Mouse (Mus musculus) lung, adult 10 weeks (tissue): ENCODE measurements around the gene M1ap. TPM values are rescaled to one million over a fixed set of nuclear protein-coding genes. Genes with fewer than 3 reads are reported as not detected.

ENCODE experiments used
- polyA plus RNA-seq: library from polyadenylated mRNA; stranded (reverse); fragments of 350-450 nt; fragmentation: Illumina TruSeq; extraction: RNeasy Lipid Tissue Mini Kit (QIAGEN cat#74804); gene quantifications from one replicate; pipeline ENCODE4 v1.2.3, GENCODE M21; 2014; ENCODE audit warnings: low read depth, low replicate concordance; ENCODE audit not compliant: insufficient read depth

M1ap gene
- 2.0 TPM for polyA plus RNA-seq

DNA sequence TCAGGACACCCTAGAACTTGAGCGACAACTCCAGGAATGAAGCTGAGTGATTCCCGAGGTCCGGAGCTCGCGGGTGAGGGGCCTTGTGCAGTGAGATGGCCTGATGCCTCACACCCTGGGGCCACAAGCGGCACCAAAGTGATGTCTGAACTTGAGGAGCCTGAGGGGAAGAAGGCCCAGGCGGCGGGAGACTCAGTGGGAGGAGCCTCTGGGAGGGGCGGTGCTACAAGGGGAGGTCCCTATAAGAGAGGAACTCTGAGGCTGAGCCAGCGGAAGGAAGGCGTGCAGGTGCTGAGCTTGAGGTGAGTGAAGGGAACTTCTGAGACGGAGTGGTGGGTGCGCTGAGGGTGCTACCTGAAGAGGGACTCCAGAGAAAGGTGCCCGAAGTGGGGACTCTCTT is at the start of gene M1ap:
Gene M1ap, plus strand, starts transcription at position 252 of the 400 bp plus-strand sequence.

DNA sequence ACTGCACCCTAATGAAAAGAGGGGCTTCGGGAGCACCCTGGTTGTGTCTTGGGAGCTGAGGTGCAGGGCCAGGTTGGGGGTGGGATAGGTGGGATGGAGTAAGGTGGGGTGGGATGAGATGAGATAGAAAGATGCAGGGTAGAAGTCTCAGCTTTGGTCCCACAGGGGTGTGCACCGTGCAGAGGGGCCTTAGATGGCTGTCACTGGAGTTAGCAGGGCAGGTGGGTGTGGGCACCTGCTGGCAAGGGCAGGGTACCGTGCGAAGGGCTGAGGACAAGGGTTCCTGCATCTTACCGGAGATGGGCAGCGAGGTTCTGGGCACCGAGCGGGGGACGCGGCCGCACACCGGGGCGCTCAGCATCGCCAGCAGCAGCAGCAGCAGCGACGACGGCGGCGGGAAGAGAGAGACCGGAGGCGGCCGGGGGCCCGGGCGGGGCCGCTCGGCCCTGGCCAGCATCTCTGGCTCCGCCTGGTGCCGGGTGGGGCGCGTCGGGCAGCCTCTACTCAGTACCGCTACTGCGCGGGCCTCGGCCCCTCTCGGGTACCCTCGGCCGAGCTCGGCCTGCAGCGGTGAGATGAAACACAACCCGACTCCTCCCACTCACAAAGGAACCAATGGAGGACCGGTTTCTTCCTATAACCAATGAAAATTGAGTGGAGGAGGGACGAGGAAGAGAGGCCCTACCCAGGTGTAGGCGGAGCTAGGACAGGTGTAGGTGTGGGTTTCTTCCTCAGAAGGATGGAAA is 7.4 kb upstream of the M1ap start, which contains the start of gene Sema4f:
Gene Sema4f, minus strand, starts transcription at position 603 of the 746 bp plus-strand sequence.

DNA sequence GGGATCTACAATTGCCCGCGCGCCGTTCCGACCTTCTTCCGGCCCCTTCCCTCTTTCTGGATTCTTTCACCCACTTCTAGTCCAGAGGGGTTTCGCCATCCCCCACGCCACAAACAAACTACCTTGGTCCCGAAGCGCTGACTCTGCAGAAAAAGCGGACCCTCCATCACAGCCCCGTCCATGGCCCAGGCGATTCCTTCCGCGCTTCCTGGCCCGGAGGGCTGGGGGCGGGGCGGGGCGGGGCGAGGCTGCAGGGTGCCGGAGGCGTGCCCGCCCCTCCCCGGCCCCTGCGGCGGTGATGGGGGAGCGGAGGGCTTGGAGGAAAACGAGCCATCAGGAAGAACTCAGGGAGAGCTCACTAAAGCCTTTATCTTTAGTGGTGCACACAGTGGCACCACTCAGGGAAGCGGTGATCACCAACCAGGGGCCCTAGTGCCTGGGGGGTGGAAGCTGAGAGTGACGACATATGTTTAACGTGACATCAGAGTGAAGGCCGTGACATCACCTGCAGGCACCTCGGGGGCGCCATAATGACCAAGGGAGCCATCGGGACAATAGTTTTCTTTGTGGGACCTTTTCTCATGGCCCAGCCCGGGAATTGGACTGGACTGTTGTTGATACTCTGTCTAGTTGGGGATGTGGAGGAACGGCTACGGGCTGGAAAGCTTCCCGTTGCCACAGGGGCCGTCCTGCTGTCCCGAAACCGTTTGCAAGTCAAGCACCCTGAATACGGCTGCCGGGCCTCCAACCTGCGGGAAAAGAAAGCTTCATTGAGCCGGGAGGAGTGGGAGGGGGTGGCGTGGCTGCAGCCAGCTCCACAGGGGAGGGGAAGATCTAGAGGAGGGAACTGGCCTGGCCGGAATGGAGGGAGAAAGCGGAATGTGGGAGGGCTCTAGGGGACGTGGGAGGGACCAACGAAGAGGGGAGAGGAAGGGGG is 86.8 kb downstream of the M1ap start, which contains the start of the genes Dok1 and Loxl3:
Gene Dok1, minus strand, starts transcription at position 223 of the 937 bp plus-strand sequence.
Gene Loxl3, plus strand, starts transcription at position 925 of the 937 bp plus-strand sequence.

DNA sequence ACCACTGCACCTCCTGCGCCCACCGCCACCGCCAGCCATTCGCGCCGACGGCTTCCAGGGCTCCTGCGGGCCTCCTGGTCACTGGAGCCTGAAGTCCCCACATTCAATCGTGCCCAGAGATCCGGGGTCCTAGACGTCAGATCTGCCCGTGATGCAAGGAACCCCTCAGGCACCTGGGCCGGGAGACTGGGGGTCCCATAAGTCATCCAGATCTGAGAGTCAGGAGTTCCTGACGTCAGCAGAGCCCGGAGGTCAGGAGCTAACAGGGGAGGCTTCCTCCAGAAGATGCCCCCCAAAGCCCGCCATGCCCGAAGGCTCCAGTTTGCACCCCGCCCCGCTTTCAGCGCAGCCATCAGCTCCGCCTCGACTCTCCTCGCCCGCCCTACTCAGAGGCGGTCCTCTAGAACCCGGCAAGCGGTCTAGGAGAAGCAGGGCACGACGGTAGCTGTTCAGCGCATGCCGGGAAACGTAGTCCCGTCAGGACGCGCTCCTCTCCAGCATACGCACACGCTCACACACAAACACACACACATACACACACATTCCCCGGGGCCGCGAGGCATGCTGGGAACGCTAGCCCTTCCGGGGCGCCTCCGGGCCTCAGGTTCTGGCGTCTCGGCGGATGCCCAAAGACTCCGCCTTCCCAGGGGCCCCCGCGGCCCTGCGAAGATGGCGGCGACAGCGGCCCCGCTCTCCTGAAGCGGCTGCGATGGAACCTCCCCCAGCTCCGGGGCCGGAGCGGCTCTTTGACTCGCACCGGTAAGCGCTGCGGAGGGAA is 107.6 kb downstream of the M1ap start, which contains the start of gene Aup1:
Gene Aup1, plus strand, starts transcription at position 448 of the 778 bp plus-strand sequence.

DNA sequence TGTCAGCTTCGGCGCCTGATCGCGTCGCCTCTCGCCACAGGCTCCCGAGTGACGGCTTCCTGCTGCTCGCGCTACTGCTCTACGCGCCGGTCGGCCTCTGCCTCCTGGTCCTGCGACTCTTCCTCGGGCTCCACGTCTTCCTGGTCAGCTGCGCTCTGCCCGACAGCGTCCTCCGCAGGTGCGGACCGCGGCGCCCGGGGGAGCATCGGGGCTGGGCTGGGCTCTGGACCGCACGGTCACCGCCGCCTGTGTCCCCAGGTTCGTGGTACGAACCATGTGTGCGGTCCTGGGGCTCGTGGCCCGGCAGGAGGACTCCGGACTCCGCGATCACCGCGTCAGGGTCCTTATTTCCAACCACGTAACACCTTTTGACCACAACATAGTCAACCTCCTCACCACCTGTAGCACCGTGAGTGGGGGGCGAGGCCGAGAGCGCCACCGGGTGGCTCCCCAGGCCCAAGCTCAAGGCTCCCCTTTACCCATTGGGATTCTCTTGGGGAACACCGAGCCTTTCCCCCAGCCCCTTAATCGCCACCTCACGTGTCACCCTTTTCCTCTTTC is 108.2 kb downstream of the M1ap start, which contains the start of gene Htra2:
Gene Htra2, minus strand, starts transcription at position 403 of the 561 bp plus-strand sequence.

DNA sequence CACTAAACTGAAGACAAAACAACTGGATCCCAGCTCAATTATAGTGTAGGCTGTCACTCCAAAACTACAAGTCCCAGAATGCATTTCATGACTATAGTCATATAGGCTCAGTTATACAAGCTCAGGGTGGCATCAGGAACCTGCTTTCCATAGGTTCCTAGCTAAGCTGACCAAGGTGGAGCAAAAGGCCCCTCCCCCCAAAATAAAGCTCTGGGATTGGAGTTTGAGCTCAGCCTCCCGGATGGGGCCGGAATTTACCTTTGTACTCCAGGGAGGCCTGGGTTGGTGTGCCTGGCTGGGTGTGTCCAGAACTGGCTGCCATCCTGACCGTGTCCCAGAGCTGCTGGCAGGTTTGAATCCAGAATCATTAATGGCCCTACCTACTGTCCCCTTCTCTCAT is 111.1 kb downstream of the M1ap start, which contains the start of gene Dqx1:
Gene Dqx1, plus strand, starts transcription at position 55 of the 400 bp plus-strand sequence.

DNA sequence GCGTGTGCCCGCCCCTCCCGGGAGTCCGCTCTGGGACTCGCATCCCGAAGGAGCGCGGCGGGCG is 123.4 kb downstream of the M1ap start, which contains the start of gene Tlx2:
Gene Tlx2, minus strand, starts transcription at position 47 of the 64 bp plus-strand sequence.

DNA sequence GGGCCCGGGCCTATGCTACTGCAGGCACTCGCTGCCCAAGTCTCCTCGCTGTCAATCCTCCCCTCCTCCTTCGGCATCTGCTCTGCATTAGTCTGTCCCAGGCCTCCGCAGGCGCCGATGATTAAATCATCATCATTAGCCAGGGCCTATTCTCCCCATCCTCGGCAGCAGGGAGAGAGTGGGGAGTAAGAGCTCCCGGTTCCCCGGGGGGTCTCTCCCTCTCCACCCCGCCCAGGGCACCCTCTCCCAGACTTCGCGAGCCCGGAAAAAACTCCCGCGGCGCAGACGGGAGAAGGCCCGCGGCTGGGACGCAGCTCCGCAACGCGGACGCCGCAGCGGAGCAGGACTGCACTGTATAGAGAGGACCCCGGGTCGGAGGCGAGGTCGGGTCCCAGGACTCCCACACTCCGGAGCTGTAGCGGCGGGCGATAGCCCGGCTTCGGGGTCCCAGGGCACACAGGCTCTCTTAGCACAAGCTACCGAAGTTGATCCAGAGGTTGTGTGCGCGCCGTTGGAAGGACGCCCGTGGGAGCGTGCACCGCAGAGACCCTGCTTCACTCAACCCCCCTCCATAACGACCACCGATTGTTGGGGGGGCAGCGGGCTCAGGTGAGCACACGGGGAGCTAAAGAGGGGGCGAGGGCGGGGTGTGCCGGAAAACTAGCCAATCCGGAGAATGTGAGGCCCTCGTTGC is 131.1 kb downstream of the M1ap start, which contains the start of gene Pcgf1:
Gene Pcgf1, plus strand, starts transcription at position 240 of the 694 bp plus-strand sequence.

Other genes with a start within 250 kb of the M1ap start
- 44.1 TPM for gene Pole4, start 241.5 kb upstream of the M1ap start, polyA plus RNA-seq
- 11.0 TPM for gene Hk2, start 172.4 kb upstream of the M1ap start, polyA plus RNA-seq
- 5.8 TPM for gene Sema4f, start 7.1 kb upstream of the M1ap start, polyA plus RNA-seq
- 16.3 TPM for gene Dok1, start 86.6 kb downstream of the M1ap start, polyA plus RNA-seq
- 3.4 TPM for gene Loxl3, start 87.3 kb downstream of the M1ap start, polyA plus RNA-seq
- 127 TPM for gene Aup1, start 107.6 kb downstream of the M1ap start, polyA plus RNA-seq
- 34.7 TPM for gene Htra2, start 108.4 kb downstream of the M1ap start, polyA plus RNA-seq
- gene Dqx1, start 110.9 kb downstream of the M1ap start, polyA plus RNA-seq: 2.2 TPM
- not detected for gene Tlx2, start 123.4 kb downstream of the M1ap start, polyA plus RNA-seq
- gene Pcgf1, start 131.0 kb downstream of the M1ap start, polyA plus RNA-seq: 16.3 TPM
- gene Lbx2, start 139.5 kb downstream of the M1ap start, polyA plus RNA-seq: 2.9 TPM
- gene Ccdc142, start 154.7 kb downstream of the M1ap start, polyA plus RNA-seq: 1.3 TPM
- gene Gm42688, start 154.7 kb downstream of the M1ap start, polyA plus RNA-seq: 1.8 TPM
- 86.8 TPM for gene Mrpl53, start 162.1 kb downstream of the M1ap start, polyA plus RNA-seq
- 17.2 TPM for gene Mogs, start 168.6 kb downstream of the M1ap start, polyA plus RNA-seq
- 67.8 TPM for gene Wbp1, start 174.7 kb downstream of the M1ap start, polyA plus RNA-seq
- 19.2 TPM for gene Ino80b, start 178.5 kb downstream of the M1ap start, polyA plus RNA-seq
- 22.6 TPM for gene Rtkn, start 188.6 kb downstream of the M1ap start, polyA plus RNA-seq
- 6.7 TPM for gene Wdr54, start 209.5 kb downstream of the M1ap start, polyA plus RNA-seq
- gene 1700003E16Rik, start 209.5 kb downstream of the M1ap start, polyA plus RNA-seq: 3.6 TPM
- gene Dctn1, start 219.0 kb downstream of the M1ap start, polyA plus RNA-seq: 44.7 TPM